Mouse (Mus musculus): ENCODE results near the gene Ctxn1. TPM values are rescaled to one million over a fixed set of nuclear protein-coding genes. Genes with fewer than 3 reads are reported as not detected.

The Ctxn1 gene
- polyA plus RNA-seq (2017; shearing (Covaris generic)): 0.22 TPM

GRCm38 (mm10) chr8:4259125-4259804 lies at the start of gene Ctxn1:
Gene Ctxn1, minus strand, starts transcription at chr8:4259274.

GRCm38 (mm10) chr8:4275275-4276110 lies 16.4 kb upstream of the Ctxn1 start, which contains the start of gene Timm44:
Gene Timm44, minus strand, starts transcription at chr8:4275913.

GRCm38 (mm10) chr8:4252934-4253841 lies 5.9 kb downstream of the Ctxn1 start, which contains the start of gene Snapc2:
Gene Snapc2, plus strand, starts transcription at chr8:4253080.

GRCm38 (mm10) chr8:4247951-4248540 lies 11.0 kb downstream of the Ctxn1 start, which contains the start of gene Tgfbr3l:
Gene Tgfbr3l, plus strand, starts transcription at chr8:4248214.

GRCm38 (mm10) chr8:4238434-4239192 lies 20.5 kb downstream of the Ctxn1 start, which contains the start of the genes Map2k7 and Gm49320:
Gene Map2k7, plus strand, starts transcription at chr8:4238740.
Gene Gm49320, plus strand, starts transcription at chr8:4238865.

GRCm38 (mm10) chr8:4226739-4227347 lies 32.2 kb downstream of the Ctxn1 start, which contains the start of gene Lrrc8e:
Gene Lrrc8e, plus strand, starts transcription at chr8:4226827.

GRCm38 (mm10) chr8:4216791-4217621 lies 42.1 kb downstream of the Ctxn1 start, which contains the start of gene Prr36:
Gene Prr36, minus strand, starts transcription at chr8:4217459.

Other genes starting within 250 kb of the Ctxn1 start
- gene Cd209f, start 153.4 kb downstream of the Ctxn1 start, polyA plus RNA-seq (2017; shearing (Covaris generic)): not detected
- gene Cd209g, start 125.2 kb downstream of the Ctxn1 start, polyA plus RNA-seq (2017; shearing (Covaris generic)): not detected
- gene Evi5l, start 92.7 kb downstream of the Ctxn1 start, polyA plus RNA-seq (2017; shearing (Covaris generic)): 12.8 TPM
- 0.21 TPM for gene Prr36, start 41.8 kb downstream of the Ctxn1 start, polyA plus RNA-seq (2017; shearing (Covaris generic))
- 0.20 TPM for gene Lrrc8e, start 32.4 kb downstream of the Ctxn1 start, polyA plus RNA-seq (2017; shearing (Covaris generic))
- 85.3 TPM for gene Map2k7, start 20.5 kb downstream of the Ctxn1 start, polyA plus RNA-seq (2017; shearing (Covaris generic))
- gene Gm49320, start 20.4 kb downstream of the Ctxn1 start, polyA plus RNA-seq (2017; shearing (Covaris generic)): 1.2 TPM
- gene Tgfbr3l, start 11.1 kb downstream of the Ctxn1 start, polyA plus RNA-seq (2017; shearing (Covaris generic)): 10.7 TPM
- gene Snapc2, start 6.2 kb downstream of the Ctxn1 start, polyA plus RNA-seq (2017; shearing (Covaris generic)): 33.3 TPM
- 74.9 TPM for gene Timm44, start 16.6 kb upstream of the Ctxn1 start, polyA plus RNA-seq (2017; shearing (Covaris generic))
- 14.8 TPM for gene Ccl25, start 65.9 kb upstream of the Ctxn1 start, polyA plus RNA-seq (2017; shearing (Covaris generic))
- gene Elavl1, start 66.1 kb upstream of the Ctxn1 start, polyA plus RNA-seq (2017; shearing (Covaris generic)): 11.3 TPM
- gene Cers4, start 233.8 kb upstream of the Ctxn1 start, polyA plus RNA-seq (2017; shearing (Covaris generic)): 70.1 TPM